Comparison of ENCODE assay signal across 22 mouse cellular contexts in genomic region chr6:108255880-108256279, GRCm38 (mm10). TPM values are rescaled to one million over a fixed set of nuclear protein-coding genes. Genes with fewer than 3 reads are reported as not detected.
DNase-seq lines count a peak whose midpoint lies in the region; ATAC-seq and TF ChIP-seq lines count a peak whose summit lies in the region.
"Had no signal": no experiment of that assay in that cellular context is flagged by ENCODE, and none has a peak within 500 bp of the region (broad histone marks: within the 10 kb centered on the region; RNA-seq: fewer than 3 reads in every experiment).

No protein-coding gene starts in this region.

- no peak overlapping the region for H3K27ac ChIP-seq in embryonic facial prominence, embryonic 14.5 days (replicated peaks; ENCODE audit: low read depth, low read length)
- no peak overlapping the region for H3K27ac ChIP-seq in embryonic facial prominence, embryonic 10.5 days (replicated peaks)
- no peak overlapping the region for H3K27ac ChIP-seq in intestine, embryonic 15.5 days
- no peak overlapping the region for H3K27ac ChIP-seq in intestine, postnatal 0 days (ENCODE audit: low read depth, low read length)
- H3K27ac ChIP-seq in kidney, embryonic 14.5 days (ENCODE audit: low read depth, low read length): peak overlapping the region; percentile 30; the same call in 1 of the 2 replicates
- H3K27ac ChIP-seq: embryonic facial prominence, embryonic 12.5 days; forebrain, embryonic 12.5 days; hindbrain, postnatal 0 days; liver, embryonic 15.5 days; lung, embryonic 15.5 days had no signal

- no peak overlapping the region for H3K4me2 ChIP-seq in embryonic facial prominence, embryonic 14.5 days (ENCODE audit: low read depth, low read length)
- no peak overlapping the region for H3K4me2 ChIP-seq in intestine, embryonic 15.5 days (replicated peaks)
- no peak overlapping the region for H3K4me2 ChIP-seq in intestine, postnatal 0 days (replicated peaks; ENCODE audit: low read depth)
- H3K4me2 ChIP-seq in kidney, embryonic 14.5 days (replicated peaks; ENCODE audit: low read depth, low read length): no peak overlapping the region
- H3K4me2 ChIP-seq: embryonic facial prominence, embryonic 12.5 days; forebrain, embryonic 12.5 days; liver, embryonic 15.5 days; lung, embryonic 15.5 days had no signal

- no peaks in the 10 kb centered on the region for H3K9me3 ChIP-seq in embryonic facial prominence, embryonic 14.5 days (ENCODE audit: control insufficient read depth, low read length)
- no peaks in the 10 kb centered on the region for H3K9me3 ChIP-seq in embryonic facial prominence, embryonic 10.5 days
- no peaks in the 10 kb centered on the region for H3K9me3 ChIP-seq in intestine, embryonic 15.5 days
- H3K9me3 ChIP-seq in intestine, postnatal 0 days (ENCODE audit: control insufficient read depth): no peaks in the 10 kb centered on the region
- no peaks in the 10 kb centered on the region for H3K9me3 ChIP-seq in kidney, embryonic 14.5 days (ENCODE audit: control insufficient read depth, low read length)
- H3K9me3 ChIP-seq: embryonic facial prominence, embryonic 12.5 days; forebrain, embryonic 12.5 days; liver, embryonic 15.5 days; lung, embryonic 15.5 days; megakaryocyte, embryonic 14.5 days had no signal

- no peak overlapping the region for H3K9ac ChIP-seq in embryonic facial prominence, embryonic 14.5 days (ENCODE audit: low read depth, low read length)
- H3K9ac ChIP-seq in intestine, embryonic 15.5 days: no peak overlapping the region
- H3K9ac ChIP-seq in intestine, postnatal 0 days (ENCODE audit: low read depth, low read length): no peak overlapping the region
- no peak overlapping the region for H3K9ac ChIP-seq in kidney, embryonic 14.5 days (ENCODE audit: low read depth, low read length)
- H3K9ac ChIP-seq: embryonic facial prominence, embryonic 12.5 days; forebrain, embryonic 12.5 days; liver, embryonic 15.5 days; lung, embryonic 15.5 days had no signal

- TF ChIP-seq CTCF in intestine, postnatal 0 days (IDR thresholded peaks at IDR 0.05; ENCODE audit: low read depth): no peak
- no peak for TF ChIP-seq CTCF in Patski (IDR thresholded peaks at IDR 0.05)

- H3K27me3 ChIP-seq in embryonic facial prominence, embryonic 14.5 days (replicated peaks; ENCODE audit: control insufficient read depth, insufficient read depth, low read length): no peaks in the 10 kb centered on the region
- H3K27me3 ChIP-seq in embryonic facial prominence, embryonic 10.5 days (replicated peaks; ENCODE audit: low read depth, poor library complexity, severe bottlenecking): no peaks in the 10 kb centered on the region
- no peaks in the 10 kb centered on the region for H3K27me3 ChIP-seq in intestine, embryonic 15.5 days (replicated peaks)
- H3K27me3 ChIP-seq in intestine, postnatal 0 days (replicated peaks; ENCODE audit: control insufficient read depth, insufficient read depth, low read length): no peaks in the 10 kb centered on the region
- no peaks in the 10 kb centered on the region for H3K27me3 ChIP-seq in Patski
- H3K27me3 ChIP-seq in kidney, embryonic 14.5 days (ENCODE audit: control insufficient read depth, insufficient read depth, low read length): no peaks in the 10 kb centered on the region
- H3K27me3 ChIP-seq: embryonic facial prominence, embryonic 12.5 days; forebrain, embryonic 12.5 days; liver, embryonic 15.5 days; lung, embryonic 15.5 days; megakaryocyte, embryonic 14.5 days had no signal

- no peaks in the 10 kb centered on the region for H3K36me3 ChIP-seq in embryonic facial prominence, embryonic 14.5 days (ENCODE audit: control insufficient read depth, insufficient read depth, low read length)
- H3K36me3 ChIP-seq in embryonic facial prominence, embryonic 10.5 days (replicated peaks): 0 out of 2 replicates have a peak, but pooled peaks cover 3% of the 10 kb centered on the region
- no peaks in the 10 kb centered on the region for H3K36me3 ChIP-seq in intestine, embryonic 15.5 days
- H3K36me3 ChIP-seq in intestine, postnatal 0 days (ENCODE audit: control insufficient read depth, insufficient read depth): no peaks in the 10 kb centered on the region
- H3K36me3 ChIP-seq in kidney, embryonic 14.5 days (ENCODE audit: control insufficient read depth, insufficient read depth, low read length): no peaks in the 10 kb centered on the region
- H3K36me3 ChIP-seq: embryonic facial prominence, embryonic 12.5 days; forebrain, embryonic 12.5 days; liver, embryonic 15.5 days; lung, embryonic 15.5 days had no signal

- H3K4me3 ChIP-seq in embryonic facial prominence, embryonic 14.5 days (ENCODE audit: low read depth, low read length): no peak overlapping the region
- H3K4me3 ChIP-seq in embryonic facial prominence, embryonic 10.5 days: no peak overlapping the region
- H3K4me3 ChIP-seq in intestine, embryonic 15.5 days (replicated peaks): no peak overlapping the region
- no peak overlapping the region for H3K4me3 ChIP-seq in intestine, postnatal 0 days (ENCODE audit: low read depth, low read length)
- H3K4me3 ChIP-seq in kidney, embryonic 14.5 days (ENCODE audit: low read length): no peak overlapping the region
- H3K4me3 ChIP-seq: embryonic facial prominence, embryonic 12.5 days; erythroblast, embryonic 14.5 days; forebrain, embryonic 12.5 days; gastrocnemius, adult 2 months; liver, embryonic 15.5 days; lung, embryonic 15.5 days; megakaryocyte, embryonic 14.5 days had no signal

- no peak for DNase-seq in embryonic facial prominence, embryonic 14.5 days (ENCODE audit: low spot score)
- no peak for DNase-seq in embryonic facial prominence, embryonic 10.5 days (ENCODE audit: low spot score)
- no peak for DNase-seq in Patski (ENCODE audit: low read depth, low spot score)
- no peak for DNase-seq in urinary bladder, postnatal 10 days (ENCODE audit: low spot score)
- DNase-seq in left cerebral cortex, postnatal 25 days (ENCODE audit: low spot score in 2 of 2): no peak
- DNase-seq: adrenal gland, adult 2 months; cerebellum, adult 18-20 months; cerebellum, postnatal 14 days; gastrocnemius, adult 2 months; lung, postnatal 36 days; midbrain, embryonic 14.5 days; thymus, adult 18-20 months had no signal

- intact Hi-C loops in left cerebral cortex, postnatal 25 days (cut with DNase I): no loop called here

- WGBS in embryonic facial prominence, embryonic 14.5 days: 62% methylated on average over 4 of the region's 4 CpGs
- WGBS in embryonic facial prominence, embryonic 10.5 days: 63% methylated on average over 4 of the region's 4 CpGs
- WGBS in intestine, embryonic 15.5 days: 59% methylated on average over 4 of the region's 4 CpGs
- 48% methylated on average over 4 of the region's 4 CpGs for WGBS in intestine, postnatal 0 days
- 55% methylated on average over 4 of the region's 4 CpGs for WGBS in kidney, embryonic 14.5 days

- CTCF ChIA-PET in Patski (lab: Charles Lee): interaction anchor here (0.6 to 1.9 kb wide), 2 partner anchors 17 to 48 kb away, joined by 3 to 4 read pairs; no protein-coding TSS in a partner anchor

- 0 out of 2 replicates have a peak, but pooled peaks cover 3% of the 10 kb centered on the region for H3K4me1 ChIP-seq in embryonic facial prominence, embryonic 14.5 days (ENCODE audit: control insufficient read depth, insufficient read depth, low read length)
- peaks cover 47% of the 10 kb centered on the region for H3K4me1 ChIP-seq in embryonic facial prominence, embryonic 10.5 days
- H3K4me1 ChIP-seq in intestine, embryonic 15.5 days (replicated peaks): peaks cover 18% of the 10 kb centered on the region
- H3K4me1 ChIP-seq in intestine, postnatal 0 days (replicated peaks; ENCODE audit: control insufficient read depth, insufficient read depth, low read length): peaks cover 5% of the 10 kb centered on the region; the same call in 1 of the 2 replicates
- H3K4me1 ChIP-seq in kidney, embryonic 14.5 days (ENCODE audit: control insufficient read depth, insufficient read depth, low read length): peaks cover 33% of the 10 kb centered on the region

- in situ Hi-C loops in Patski (cut with MboI; ENCODE audit: low pct_unique_long_range_greater_than_20kb): no loop called here

- peak; percentile 57; the same call in 1 of the 2 replicates for ATAC-seq in embryonic facial prominence, embryonic 14.5 days (ENCODE audit: low read depth)
- ATAC-seq in intestine, embryonic 15.5 days: peak; percentile 32; the same call in 1 of the 2 replicates
- no peak for ATAC-seq in intestine, postnatal 0 days
- ATAC-seq in Patski: peak; percentile 88
- ATAC-seq in kidney, embryonic 14.5 days (ENCODE audit: low FRiP score, low TSS enrichment): no peak
- ATAC-seq: hindbrain, postnatal 0 days had no signal

- POLR2A ChIA-PET in Patski (lab: Charles Lee): no interaction called here

RNA-seq across cellular contexts. Expression of gene Itpr1, which starts 43.0 kb away (rescaled TPM):
- polyA plus RNA-seq in embryonic facial prominence, embryonic 14.5 days (2014; fragmentation: Nextera tagmentation; extraction: Ambion mirVana): 9.1 and 11.2 TPM in 2 replicates
- 10.0 and 11.2 TPM in 2 replicates for polyA plus RNA-seq in embryonic facial prominence, embryonic 10.5 days (2016; fragmentation: Nextera tagmentation; extraction: Ambion mirVana)
- 8.4 and 9.0 TPM in 2 replicates for polyA plus RNA-seq in intestine, embryonic 15.5 days (2015; fragmentation: Nextera tagmentation; extraction: Ambion mirVana)
- 6.4 and 6.9 TPM in 2 replicates for polyA plus RNA-seq in intestine, postnatal 0 days (2015; fragmentation: Nextera tagmentation; extraction: Ambion mirVana)
- polyA plus RNA-seq in Patski (2021): 67.1 TPM
- 13.8 and 22.4 TPM in 2 replicates for polyA plus RNA-seq in kidney, embryonic 14.5 days (2014; fragmentation: Nextera tagmentation; extraction: Ambion mirVana)
- 100 to 1,000 TPM; 335 to 379 TPM for total RNA-seq in left cerebral cortex, postnatal 25 days (2021)

Comparison
In these comparisons a context has a peak if more than half of its experiments do, and no peak if none do; other contexts are left out.
1. ATAC-seq: peak in embryonic facial prominence, embryonic 14.5 days (single experiment), intestine, embryonic 15.5 days (single experiment) and Patski (single experiment); none in intestine, postnatal 0 days (single experiment) and kidney, embryonic 14.5 days (single experiment).